Mouse (Mus musculus): ENCODE data around the gene Fxyd2. TPM values are rescaled to one million over a fixed set of nuclear protein-coding genes. Genes with fewer than 3 reads are reported as not detected.
A peak's percentile ranks its signal among the peaks of the same experiment; 100 is the strongest.

Gene Fxyd2
- total RNA-seq, 1 experiment from 2014 or later = 2.9 TPM

GRCm38 (mm10) chr9:45391299-45391698 is 8.2 kb upstream of the Fxyd2 start:
- DNase-seq = no peak

- DNase-seq = no peak
Measured at GRCm38 (mm10) chr9:45395218-45395617, 4.3 kb upstream of the Fxyd2 start.

GRCm38 (mm10) chr9:45395796-45396195 is 3.7 kb upstream of the Fxyd2 start:
- DNase-seq = no peak

DNA sequence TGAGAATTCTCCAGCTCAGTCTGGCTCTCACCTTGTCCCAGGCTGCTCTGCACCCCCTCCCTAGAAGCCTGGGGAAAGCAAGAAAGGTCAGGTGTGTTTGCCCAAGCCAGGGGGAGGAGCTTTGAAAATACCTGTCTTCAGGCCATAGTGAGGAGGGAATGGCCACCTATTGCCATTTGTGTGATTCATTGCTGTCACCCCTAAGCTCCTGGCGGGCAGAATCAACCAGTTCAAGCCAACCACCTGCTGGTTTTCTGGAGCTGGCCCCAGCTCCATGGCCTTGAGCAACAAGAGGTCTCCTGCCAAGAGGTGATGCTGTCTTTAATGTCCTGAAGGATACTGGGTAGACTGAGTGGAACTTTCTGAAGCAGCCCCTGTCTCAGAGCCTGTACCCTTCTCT is 1.1 kb upstream of the Fxyd2 start:
- no peak for DNase-seq

GRCm38 (mm10) chr9:45401851-45402250 is 2.4 kb downstream of the Fxyd2 start:
- no peak for DNase-seq

GRCm38 (mm10) chr9:45402957-45403356 is 3.5 kb downstream of the Fxyd2 start:
- DNase-seq = no peak

- no peak for DNase-seq
Measured at GRCm38 (mm10) chr9:45405694-45406093, 6.2 kb downstream of the Fxyd2 start.

GRCm38 (mm10) chr9:45406808-45407207 is 7.3 kb downstream of the Fxyd2 start:
- no peak for DNase-seq

GRCm38 (mm10) chr9:45407706-45408675 is 8.5 kb downstream of the Fxyd2 start:
- DNase-seq = peak; percentile 87

DNA sequence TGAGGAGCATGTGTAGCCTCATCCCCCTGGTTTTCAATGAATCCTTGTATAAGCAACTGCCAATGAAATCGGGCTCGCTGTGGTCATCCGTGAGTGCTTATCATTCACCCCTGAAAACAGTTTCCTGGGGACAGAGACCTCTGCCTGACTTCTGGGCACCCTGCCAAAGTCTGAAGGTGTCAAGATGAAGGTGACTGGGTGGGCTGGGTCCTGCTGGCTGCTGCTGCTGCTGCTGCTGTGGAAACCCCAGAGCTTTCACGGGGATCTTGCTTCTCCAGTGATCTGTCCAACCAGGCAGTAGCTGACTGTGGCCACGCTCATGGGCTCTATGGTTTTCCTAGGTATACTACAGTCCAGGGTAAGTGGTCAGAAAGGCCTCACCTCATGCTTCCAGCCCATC is 10.7 kb downstream of the Fxyd2 start:
- no peak for DNase-seq

DNA sequence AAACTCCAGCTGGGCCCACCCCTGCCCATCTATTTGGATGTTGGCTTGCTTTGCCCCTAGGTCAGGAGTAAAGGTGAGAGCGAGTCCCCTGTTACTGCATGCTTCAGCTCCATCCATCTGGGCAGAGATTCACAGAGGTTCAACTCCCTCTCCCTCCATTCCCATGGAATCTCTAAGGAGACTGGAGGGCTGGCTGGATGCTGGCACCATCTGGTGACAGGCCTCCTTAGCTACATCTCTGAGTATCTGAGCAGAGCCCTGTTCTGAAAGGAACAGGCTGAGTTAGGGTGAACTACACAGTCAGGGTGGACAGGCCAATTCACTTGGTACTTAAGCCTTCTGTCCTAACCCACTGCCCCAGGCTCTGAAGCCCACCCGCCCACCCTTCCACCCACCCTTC is 11.1 kb downstream of the Fxyd2 start:
- no peak for DNase-seq

GRCm38 (mm10) chr9:45411111-45411510 is 11.6 kb downstream of the Fxyd2 start:
- no peak for DNase-seq

DNA sequence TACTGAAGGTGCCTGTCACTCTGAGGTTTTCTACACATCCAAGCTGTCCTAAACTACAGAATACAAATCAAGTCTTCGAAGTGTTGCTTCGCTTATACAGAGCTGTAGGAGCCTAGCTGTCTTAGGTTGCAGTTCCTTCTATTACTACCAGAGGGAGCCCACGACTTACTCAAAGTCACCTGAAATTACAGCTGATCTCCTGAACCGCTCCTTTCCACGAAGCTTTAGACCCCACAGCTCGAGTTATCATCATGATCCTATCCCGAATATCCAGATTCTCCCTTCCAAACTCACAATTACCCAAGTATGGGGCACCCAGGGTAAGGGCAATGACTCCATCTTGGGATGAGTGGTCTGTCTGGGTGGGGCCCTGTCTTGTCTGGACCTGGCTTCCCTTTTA is 12.3 kb downstream of the Fxyd2 start:
- DNase-seq = no peak

GRCm38 (mm10) chr9:45412287-45412686 is 12.8 kb downstream of the Fxyd2 start:
- peak; percentile 87 for DNase-seq

DNA sequence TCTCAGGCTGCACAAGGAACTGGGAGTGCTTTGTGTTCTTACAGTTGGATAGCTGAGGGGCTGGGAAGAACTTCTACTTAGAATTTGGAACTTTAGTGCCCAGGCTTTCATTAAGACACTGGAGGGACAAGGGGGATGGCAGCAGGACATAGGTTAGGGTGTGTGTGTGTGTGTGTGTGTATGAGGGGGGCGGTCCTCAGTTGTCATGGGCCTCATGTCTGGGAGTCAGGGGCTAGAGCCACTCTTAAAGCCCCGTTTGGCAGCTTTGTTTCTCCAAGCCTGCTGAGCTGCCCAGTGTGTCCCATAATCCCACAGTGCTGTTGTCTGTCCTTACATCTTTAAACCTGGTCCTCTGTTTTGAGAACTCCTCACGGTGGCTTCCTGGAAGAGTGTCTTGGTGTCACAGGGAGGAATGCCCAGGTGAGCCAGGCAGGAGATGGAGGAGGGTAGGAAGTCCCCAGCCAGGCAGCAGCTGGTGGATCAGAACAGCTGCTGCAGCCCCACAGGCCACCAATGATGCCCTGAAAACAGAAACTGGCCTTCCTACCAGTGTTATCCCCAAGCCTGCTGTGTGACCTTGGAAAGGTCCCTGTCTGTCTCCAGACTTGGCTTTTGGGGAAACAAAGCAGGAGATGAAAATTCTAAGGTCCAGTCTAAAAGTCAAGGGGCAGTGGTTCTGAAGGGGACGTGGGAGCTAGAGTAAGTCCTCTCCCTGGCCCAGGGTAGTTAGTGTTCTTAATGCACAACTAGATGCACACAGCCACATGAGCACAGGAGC is 13.4 kb downstream of the Fxyd2 start:
- no peak for DNase-seq

DNA sequence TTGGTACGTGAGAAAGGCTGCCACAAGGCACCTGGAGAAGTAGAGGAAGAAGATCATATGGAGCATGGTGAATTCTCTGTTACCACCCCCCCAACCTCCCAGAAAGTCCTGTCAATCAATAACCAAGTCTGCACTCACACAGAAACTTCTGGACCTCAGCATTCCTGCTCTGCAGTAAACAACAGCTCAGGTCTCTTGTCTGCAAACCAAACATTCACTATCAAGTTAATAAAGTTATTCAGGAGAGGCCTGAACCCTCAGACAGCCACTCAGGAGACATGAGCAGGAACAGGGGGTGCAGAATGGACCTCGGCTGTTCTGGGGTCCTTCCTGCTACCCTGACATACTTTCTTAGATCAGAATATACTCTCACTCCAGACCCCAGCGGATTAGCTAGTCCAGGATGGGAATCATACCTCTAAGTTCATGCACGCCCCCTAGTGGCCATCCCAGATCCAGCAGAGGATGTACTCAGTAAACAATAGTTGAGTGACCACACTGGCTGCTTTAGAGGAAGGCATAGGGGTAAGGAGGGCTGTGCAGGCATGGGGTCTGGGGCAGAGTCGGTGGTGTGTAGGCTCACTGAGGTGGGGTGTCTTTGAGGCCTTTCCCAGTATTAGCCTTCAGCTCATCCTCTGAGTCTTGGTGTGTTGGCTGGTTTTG is 14.1 kb downstream of the Fxyd2 start:
- peak; percentile 38 for DNase-seq

- DNase-seq = peak; percentile 42
Measured at GRCm38 (mm10) chr9:45415912-45416311, 16.4 kb downstream of the Fxyd2 start.

- DNase-seq = peak; percentile 34
Measured at GRCm38 (mm10) chr9:45417245-45417644, 17.8 kb downstream of the Fxyd2 start.

GRCm38 (mm10) chr9:45418252-45418651 is 18.8 kb downstream of the Fxyd2 start:
- DNase-seq = no peak

DNA sequence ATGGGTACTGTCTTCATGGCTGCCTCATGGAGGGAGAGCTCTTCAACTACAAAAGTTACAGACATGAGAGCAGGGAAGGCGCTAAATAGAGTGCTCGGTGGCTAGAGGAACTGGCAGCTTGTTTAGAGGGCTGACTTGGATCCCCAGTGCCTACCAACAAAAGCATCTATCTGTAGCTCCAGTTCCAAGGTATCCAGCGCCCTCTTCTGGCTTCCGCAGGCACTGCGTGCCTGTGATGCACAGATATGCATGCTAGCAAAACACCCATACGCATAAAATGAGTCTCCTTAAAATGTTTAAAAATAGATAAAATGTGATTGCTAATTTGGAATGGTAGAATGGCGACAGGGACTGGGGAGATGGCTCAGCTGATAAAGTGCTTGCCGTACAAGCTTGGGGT is 21.7 kb downstream of the Fxyd2 start:
- no peak for DNase-seq

DNA sequence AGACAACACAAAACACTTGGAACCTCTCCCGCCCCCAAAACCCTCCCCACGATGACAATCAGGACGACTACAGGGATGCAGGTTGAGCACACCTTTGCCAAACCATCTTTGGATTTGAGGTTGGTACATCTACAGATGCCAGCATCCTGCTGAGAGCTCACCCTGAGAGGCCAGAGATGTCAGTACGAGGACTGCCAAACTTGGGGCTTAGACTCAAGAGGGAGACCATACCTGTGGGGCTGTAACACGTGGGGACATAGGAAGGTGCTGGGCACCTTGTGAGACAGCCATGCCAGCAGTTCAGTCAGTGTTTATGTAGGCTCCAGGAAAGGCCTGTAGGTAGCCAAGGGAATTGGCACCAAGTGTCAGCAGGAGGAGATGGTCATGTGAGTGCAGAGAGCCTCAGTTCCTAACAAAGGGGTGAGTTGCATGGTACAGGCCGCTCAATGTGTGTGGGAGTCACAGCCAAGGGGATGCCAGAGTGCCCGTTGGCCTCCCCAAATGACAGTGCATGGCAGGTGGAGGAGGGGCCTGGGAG is 23.4 kb downstream of the Fxyd2 start:
- DNase-seq = no peak

- DNase-seq = no peak
Measured at GRCm38 (mm10) chr9:45426456-45426855, 27.0 kb downstream of the Fxyd2 start, which contains the start of gene Dscaml1. Gene Dscaml1 (plus strand): TSS chr9:45426628.

Data from adrenal gland, postnatal 25 days (tissue).